Mouse (Mus musculus): ENCODE data around the gene Pak1ip1. TPM values are rescaled to one million over a fixed set of nuclear protein-coding genes. Genes with fewer than 3 reads are reported as not detected.
"Not testable (repeated sequence)": the region's sequence is repeated elsewhere in the genome, so short reads cannot be mapped to it uniquely, and the experiment has no call there.

The Pak1ip1 gene
- total RNA-seq (2021), result 10 to 100 TPM; 40.0 to 42.5 TPM

GRCm38 (mm10) chr13:41000926-41001639, at the start of gene Pak1ip1:
TSS of gene Pak1ip1 (plus strand) at chr13:41001023.
- intact Hi-C loops (cut with DNase I), result loop anchor here (2.0 kb wide), 2 partner anchors 16 to 84 kb away; partner anchors contain the start of gene Tmem14c
- peak; percentile 95 to 96 for DNase-seq (ENCODE audit: low spot score in 2 of 2)

- intact Hi-C loops (cut with DNase I), result no loop called here
- no peak for DNase-seq (ENCODE audit: low spot score in 2 of 2)
Observed at GRCm38 (mm10) chr13:40951386-40951976, 49.3 kb upstream of the Pak1ip1 start.

GRCm38 (mm10) chr13:40953231-40953630, 47.6 kb upstream of the Pak1ip1 start:
- intact Hi-C loops (cut with DNase I), result no loop called here
- DNase-seq (ENCODE audit: low spot score in 2 of 2), result no peak

GRCm38 (mm10) chr13:40955773-40956172, 45.0 kb upstream of the Pak1ip1 start:
- intact Hi-C loops (cut with DNase I), result no loop called here
- no peak for DNase-seq (ENCODE audit: low spot score in 2 of 2)

DNA sequence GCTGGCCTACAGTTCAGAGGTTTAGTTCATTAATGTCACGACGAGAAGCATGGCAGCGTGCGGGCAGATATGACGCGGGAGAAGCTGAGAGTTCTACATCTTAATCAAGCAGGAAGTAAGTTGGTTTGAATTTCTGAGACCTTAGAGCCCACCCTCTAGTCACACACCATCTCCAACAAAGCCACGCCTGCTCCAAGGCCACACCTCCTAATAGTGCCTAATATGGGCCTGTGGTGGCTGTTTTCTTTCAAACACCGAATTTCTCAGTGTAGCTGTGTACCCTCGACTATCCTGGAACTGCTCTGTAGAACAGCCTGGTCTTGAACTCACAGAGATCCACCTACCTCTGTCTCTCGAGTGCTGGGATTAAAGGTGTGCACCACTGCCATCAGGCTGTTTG, 33.2 kb upstream of the Pak1ip1 start:
- intact Hi-C loops (cut with DNase I), result no loop called here
- no peak for DNase-seq (ENCODE audit: low spot score in 2 of 2)

- intact Hi-C loops (cut with DNase I), result no loop called here
- DNase-seq (ENCODE audit: low spot score in 2 of 2), result no peak
Observed at GRCm38 (mm10) chr13:40968564-40968963, 32.3 kb upstream of the Pak1ip1 start.

DNA sequence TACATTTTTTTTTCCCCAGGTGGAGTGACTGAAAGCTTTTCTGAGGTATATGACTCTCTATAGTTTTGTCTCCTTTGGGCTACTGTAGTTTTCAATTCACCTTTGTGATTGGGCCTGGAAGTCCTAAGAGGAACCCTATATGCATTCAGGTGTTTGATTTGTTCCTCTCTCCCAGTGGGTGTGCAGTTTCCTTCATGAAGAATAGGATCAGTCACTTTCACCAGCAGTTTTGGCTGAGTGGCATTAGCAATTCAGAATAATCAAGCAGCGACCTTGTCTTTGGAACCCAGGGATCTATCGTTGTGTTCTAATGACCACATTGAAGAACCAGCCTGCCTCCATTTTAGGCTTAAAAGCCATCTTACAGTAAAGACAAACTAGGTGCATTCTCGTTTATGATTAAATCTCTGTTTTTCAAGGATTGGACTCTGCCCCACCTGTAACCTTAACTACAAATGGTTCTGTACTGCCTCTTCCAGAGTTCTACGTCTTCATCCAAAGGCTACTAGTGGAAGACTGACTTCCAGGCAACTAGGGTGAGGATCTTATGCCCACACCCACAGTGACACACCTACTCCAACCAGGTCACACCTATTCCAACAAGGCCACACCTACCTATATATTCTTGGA, 30.9 kb upstream of the Pak1ip1 start:
- no peak for DNase-seq (ENCODE audit: low spot score in 2 of 2)
- intact Hi-C loops (cut with DNase I), result loop anchor here (10.0 kb wide), 1 partner anchor 185 kb away; no protein-coding TSS in a partner anchor

DNA sequence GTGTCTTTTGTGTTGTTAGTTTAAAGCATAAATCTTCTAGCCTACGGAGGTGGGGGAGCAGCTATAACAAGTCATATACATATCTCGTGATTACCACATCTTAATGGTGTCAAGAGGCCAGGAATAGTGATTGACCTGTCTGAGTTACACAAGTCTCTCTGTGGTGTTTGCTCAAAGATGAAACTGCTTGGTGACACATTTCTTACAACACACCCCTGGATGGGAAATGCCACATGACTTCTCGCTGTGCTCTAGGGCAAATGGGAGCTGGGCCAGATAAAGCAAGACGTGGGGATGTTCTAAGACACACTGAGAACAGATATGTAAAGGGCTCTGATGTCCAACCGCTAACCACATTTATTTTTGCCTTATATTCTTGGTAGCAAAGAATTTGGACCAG, 29.6 kb upstream of the Pak1ip1 start:
- no peak for DNase-seq (ENCODE audit: low spot score in 2 of 2)
- intact Hi-C loops (cut with DNase I), result loop anchor here (10.0 kb wide), 1 partner anchor 186 kb away; no protein-coding TSS in a partner anchor

- intact Hi-C loops (cut with DNase I), result loop anchor here (10.0 kb wide), 1 partner anchor 187 kb away; no protein-coding TSS in a partner anchor
- no peak for DNase-seq (ENCODE audit: low spot score in 2 of 2)
Observed at GRCm38 (mm10) chr13:40971831-40972230, 29.0 kb upstream of the Pak1ip1 start.

DNA sequence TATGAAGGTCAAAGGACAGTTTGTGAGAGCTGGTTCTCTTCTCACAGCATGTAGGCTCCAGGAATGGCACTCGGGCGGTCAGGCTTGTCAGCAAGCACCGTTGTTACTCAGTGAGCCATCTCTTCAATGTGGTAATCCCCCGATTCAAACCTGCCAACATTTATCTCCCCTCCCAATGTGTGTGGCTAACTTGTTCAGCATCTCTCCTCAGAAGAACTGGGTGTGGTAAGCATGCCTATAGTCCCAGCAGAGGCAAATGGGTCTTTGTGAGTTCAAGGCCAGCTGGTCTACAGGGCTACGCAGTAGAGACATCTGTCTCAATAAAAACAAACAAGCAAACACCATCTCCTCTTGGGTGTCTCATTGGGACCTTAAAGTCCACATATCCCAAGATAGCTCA, 27.8 kb upstream of the Pak1ip1 start:
- no peak for DNase-seq (ENCODE audit: low spot score in 2 of 2)
- intact Hi-C loops (cut with DNase I), result loop anchor here (10.0 kb wide), 1 partner anchor 188 kb away; no protein-coding TSS in a partner anchor

DNA sequence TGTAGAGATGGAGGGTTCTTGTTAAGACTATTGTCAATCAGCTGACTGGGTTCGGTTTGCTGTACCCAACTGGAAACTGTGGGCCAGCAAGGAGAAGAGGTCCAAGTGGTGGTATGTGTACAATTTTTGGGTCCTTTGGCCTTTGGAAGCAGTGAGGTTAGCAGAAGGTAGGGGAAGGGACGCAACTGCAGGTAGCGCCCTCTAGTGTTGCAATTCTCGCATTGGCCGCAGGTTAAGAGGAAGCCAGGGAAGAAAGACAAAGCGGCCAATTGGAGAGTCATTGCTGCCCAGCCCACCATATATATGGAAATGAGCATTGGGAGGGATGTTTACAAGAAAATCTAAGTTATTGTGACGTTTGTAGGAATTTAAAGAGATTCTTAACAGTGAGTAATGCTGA, 23.2 kb upstream of the Pak1ip1 start:
- peak; percentile 13 to 28 for DNase-seq (ENCODE audit: low spot score in 2 of 2)
- intact Hi-C loops (cut with DNase I), result loop anchor here (1.0 to 10.0 kb wide), 3 partner anchors 90 to 193 kb away; no protein-coding TSS in a partner anchor

DNA sequence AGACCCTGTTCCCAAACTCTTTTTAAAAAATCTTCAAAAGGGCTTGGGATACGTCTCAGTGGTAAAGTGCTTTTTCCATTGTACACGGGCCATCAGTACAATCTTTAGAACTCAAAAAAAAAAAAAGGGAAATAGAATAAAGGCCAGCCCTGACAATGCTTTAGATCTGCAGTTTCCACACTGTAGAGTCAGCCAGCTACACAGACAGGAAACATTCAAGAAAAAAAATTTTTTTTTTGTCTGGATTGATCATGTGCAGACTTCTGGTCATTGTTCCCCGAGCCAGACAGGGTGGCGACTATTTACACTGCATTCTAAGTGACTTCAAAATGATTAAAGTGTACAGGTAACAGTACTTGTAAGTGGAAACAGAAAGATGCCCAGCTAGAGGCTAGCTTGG, 22.2 kb upstream of the Pak1ip1 start:
- DNase-seq (ENCODE audit: low spot score in 2 of 2), result no peak
- intact Hi-C loops (cut with DNase I), result loop anchor here (5.0 to 10.0 kb wide), 2 partner anchors 91 to 194 kb away; no protein-coding TSS in a partner anchor

GRCm38 (mm10) chr13:40979321-40979720, 21.5 kb upstream of the Pak1ip1 start:
- intact Hi-C loops (cut with DNase I), result loop anchor here (5.0 to 10.0 kb wide), 2 partner anchors 92 to 195 kb away; no protein-coding TSS in a partner anchor
- no peak for DNase-seq (ENCODE audit: low spot score in 2 of 2)

GRCm38 (mm10) chr13:40982759-40983158, 18.1 kb upstream of the Pak1ip1 start:
- no peak for DNase-seq (ENCODE audit: low spot score in 2 of 2)
- intact Hi-C loops (cut with DNase I), result no loop called here

- DNase-seq (ENCODE audit: low spot score in 2 of 2), result no peak
- intact Hi-C loops (cut with DNase I), result no loop called here
Observed at GRCm38 (mm10) chr13:40986081-40986480, 14.7 kb upstream of the Pak1ip1 start.

DNA sequence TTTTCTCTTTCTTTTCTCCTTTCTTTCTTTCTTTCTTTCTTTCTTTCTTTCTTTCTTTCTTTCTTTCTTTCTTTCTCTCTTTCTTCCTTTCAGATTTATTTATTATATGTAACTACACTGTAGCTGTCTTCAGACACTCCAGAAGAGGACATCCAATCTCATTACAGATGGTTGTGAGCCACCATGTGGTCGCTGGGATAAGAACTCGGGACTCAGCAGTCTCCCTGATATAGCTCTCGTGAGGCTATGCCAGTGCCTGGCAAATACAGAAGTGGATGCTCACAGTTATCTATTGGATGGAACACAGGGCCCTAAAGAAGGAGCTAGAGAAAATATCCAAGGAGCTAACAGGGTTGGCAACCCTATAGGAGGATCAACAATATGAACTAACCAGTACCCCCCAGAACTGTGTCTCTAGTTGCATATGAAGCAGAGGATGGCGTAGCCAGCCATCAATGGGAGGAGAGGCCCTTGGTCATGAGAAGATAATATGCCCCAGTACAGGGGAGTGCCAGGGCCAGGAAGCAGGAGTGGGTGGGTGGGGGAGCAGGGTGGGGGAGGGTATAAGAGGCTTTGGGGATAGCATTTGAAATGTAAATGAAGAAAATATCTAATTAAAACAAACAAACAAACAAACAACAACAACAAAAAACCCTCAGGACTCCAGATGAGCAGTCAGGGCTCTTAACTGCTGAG, 13.1 kb upstream of the Pak1ip1 start:
- intact Hi-C loops (cut with DNase I); DNase-seq (ENCODE audit: low spot score in 2 of 2): not testable (repeated sequence)

- DNase-seq (ENCODE audit: low spot score in 2 of 2), result no peak
- intact Hi-C loops (cut with DNase I), result no loop called here
Observed at GRCm38 (mm10) chr13:40988418-40988817, 12.4 kb upstream of the Pak1ip1 start.

DNA sequence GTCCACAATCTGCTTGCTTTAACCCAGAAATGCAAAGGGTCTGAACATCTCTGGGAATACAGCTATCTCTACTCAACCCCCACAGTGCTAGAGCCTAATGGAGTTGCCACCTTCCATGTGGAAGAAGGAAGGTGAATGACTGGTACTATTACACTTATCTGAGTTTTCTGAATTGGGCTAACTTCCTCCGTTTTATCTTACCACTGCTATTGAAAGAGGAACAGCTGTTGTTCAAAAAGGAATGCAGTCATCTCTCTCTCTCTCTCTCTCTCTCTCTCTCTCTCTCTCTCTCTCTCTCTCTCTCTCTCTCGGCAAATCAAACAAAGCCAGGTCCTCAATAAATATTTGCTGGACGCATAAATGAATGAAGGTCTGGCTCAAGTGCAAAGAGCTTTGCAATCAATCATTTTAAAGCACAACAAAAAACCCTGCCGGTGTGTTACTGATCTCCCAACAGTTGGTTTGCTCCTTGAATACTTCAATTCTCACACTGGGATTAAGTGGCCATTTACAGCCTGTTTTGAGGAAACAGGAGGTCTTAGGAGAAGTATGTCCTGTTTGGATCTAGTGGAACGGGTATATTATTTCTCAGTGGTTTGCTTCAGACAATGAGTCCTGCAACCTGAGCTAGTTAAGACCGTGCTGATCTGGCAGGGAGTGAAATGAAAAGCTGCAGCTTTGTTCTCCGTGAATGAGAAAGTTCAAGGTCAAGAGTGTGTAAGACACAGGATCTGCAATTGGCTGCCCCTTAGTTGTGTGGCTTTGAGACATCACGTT, 6.1 kb upstream of the Pak1ip1 start:
- intact Hi-C loops (cut with DNase I), result no loop called here
- DNase-seq (ENCODE audit: low spot score in 2 of 2), result no peak

- intact Hi-C loops (cut with DNase I); DNase-seq (ENCODE audit: low spot score in 2 of 2): not testable (repeated sequence)
Observed at GRCm38 (mm10) chr13:40998537-40998936, 2.3 kb upstream of the Pak1ip1 start.
